Mouse (Mus musculus): ENCODE measurements around the gene Usf1.

The Usf1 gene

GRCm38 (mm10) chr1:171410947-171411484, at the start of gene Usf1:
Usf1 (plus strand) TSS chr1:171411313.
- DNase-seq, result peak; percentile 97

- no peak for DNase-seq
These were observed 45.2 kb upstream of the Usf1 start for GRCm38 (mm10) chr1:171365934-171366333.

- DNase-seq, result no peak
These were observed 41.1 kb upstream of the Usf1 start, which contains the start of gene Nectin4 for GRCm38 (mm10) chr1:171369845-171370556. Nectin4 (plus strand) TSS chr1:171370099.

DNA sequence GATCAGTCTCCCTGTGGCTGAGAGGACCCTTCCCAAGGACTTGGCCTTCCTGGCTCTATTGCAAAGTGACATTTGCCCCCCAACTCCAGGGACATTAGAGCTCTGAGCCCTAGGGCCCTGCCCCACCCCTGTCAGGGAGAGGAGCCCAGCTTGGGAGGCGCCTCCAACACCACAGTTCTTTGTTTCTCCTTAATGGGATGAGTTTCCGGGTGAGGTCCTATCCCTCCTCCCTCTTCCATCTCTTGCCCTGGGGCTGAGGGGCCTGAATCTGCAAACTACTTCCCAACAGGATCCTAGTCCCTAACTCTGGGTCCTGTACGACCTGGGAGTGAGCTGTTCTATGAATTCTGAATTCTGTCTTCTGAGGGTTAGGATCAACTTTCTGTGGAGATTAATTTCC, 38.2 kb upstream of the Usf1 start:
- no peak for DNase-seq

DNA sequence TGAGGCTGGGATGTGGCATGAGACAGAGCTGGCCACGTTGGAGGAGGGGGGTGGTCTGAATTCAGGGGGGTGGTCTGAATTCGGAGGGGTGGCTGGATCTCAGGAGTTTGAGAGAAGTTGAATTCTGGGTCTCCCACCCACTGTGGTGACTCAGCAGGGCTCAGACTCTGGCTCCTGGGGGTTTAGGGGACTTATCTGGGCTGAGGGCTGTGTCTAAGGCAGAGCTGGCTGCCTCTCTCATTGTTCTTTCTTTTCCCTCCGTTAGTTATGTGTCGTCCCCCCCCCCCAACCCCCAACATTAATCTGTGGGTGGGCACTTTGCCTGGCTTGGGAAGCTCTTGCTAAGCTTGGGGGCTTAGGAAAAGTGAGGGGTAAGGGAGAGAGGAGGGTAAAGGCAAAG, 37.2 kb upstream of the Usf1 start:
- DNase-seq, result no peak

DNA sequence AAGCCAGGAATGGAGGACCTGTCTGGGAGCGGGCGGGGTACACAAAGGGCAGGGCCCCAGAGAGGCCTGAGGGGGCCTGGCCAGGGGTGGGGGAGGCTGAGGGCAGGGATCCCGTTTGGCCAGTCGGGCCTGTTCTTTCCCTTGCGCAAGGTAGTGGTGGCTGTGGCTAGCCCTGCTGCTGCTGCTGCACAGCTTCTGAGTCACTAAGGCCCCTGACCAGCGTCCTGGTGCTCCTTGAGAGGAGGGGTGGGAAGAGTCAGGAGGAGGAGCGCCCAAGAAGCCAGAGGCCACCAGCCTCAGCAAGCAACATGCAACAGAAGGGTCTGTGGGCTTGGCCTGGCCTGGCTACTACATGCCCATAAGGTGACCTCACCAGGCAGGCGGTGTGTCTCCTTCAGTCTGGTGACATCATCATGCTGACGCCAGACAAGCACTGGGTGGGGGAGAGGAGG, 35.4 kb upstream of the Usf1 start:
- DNase-seq, result no peak

GRCm38 (mm10) chr1:171378298-171378697, 32.8 kb upstream of the Usf1 start:
- DNase-seq, result no peak

DNA sequence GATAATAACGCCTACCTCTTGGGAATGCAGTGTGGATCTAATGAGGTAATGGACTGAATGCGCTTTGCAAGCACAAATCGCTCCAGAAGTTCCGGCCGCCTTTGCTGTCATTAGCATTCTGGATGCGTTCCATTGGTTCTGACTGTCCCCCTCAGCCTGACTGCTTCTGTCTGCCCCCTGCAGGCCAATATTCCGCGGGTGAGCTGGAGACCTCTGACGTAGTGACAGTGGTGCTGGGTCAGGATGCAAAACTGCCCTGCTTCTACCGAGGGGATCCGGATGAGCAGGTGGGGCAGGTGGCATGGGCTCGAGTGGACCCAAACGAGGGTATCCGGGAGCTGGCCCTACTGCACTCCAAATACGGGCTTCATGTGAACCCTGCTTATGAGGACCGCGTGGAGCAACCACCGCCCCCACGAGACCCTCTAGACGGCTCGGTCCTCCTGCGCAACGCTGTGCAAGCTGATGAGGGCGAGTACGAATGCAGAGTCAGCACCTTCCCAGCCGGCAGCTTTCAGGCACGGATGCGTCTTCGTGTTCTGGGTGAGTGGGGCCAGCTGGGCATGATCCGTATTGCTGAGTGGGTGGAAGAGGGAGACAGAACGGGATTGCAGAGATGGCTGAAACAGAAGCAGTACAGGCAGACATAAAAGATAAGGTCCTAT, 31.0 kb upstream of the Usf1 start:
- peak; percentile 82 for DNase-seq

- DNase-seq, result no peak
These were observed 29.0 kb upstream of the Usf1 start for GRCm38 (mm10) chr1:171382096-171382620.

DNA sequence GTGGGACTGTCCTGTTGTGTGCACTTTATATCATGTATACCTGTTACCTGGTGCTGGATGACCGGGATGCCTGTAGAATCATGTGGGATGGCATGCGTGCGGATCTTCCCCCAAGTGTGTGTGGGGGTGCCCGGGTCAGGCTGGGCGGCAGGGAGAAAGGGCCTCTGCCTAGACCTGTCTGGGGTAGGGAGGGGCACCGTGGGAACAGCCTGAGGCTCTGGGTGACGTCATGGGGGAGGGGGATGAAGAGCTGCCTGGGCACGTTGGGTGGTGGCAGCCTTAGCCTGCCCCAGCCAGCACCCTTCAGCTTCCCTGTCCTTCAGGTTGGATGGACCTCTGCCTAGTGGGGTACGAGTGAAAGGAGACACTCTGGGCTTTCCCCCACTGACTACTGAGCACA, 26.8 kb upstream of the Usf1 start:
- no peak for DNase-seq

- no peak for DNase-seq
These were observed 25.9 kb upstream of the Usf1 start for GRCm38 (mm10) chr1:171385171-171385570.

- peak; percentile 78 for DNase-seq
These were observed 24.0 kb upstream of the Usf1 start for GRCm38 (mm10) chr1:171387099-171387498.

DNA sequence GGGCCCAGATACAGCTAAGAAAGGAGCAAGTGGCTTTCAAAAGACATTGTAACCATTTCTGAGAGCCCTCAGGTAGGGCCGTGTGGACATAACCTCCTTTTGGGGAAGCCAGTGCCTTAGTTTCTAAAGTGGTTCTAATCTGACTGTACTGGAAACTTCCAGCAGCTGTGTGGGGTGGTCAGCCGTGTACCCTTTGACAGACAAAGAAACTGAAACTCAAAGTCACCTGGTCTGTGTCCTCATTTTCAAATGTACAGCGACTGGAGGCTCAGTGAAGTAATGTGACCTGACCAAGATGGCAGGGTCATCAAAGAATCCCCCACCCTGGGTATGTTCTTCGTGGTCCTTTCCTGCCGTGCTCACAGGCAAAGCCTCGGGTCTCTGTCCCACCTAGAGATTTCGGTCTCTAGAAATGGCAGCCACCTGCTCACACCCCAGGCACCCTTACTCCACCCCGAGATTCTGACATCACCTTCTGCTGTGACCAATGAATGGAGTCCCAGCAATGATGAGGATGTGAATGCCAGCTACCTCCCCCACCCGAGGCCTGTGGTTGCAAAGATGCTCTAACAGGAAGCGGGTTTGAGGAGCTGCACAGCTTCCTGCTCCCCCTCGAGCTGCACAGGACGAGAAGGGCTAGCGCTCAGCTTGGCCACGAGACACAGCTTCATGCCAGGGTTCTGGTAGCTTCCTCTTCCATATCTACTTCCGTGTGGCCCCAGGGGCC, 22.6 kb upstream of the Usf1 start, which contains the start of gene Arhgap30:
Gene Arhgap30 (plus strand): TSS at position 579 of the 727 bp plus-strand sequence.
- DNase-seq, result peak; percentile 94

GRCm38 (mm10) chr1:171390101-171390500, 21.0 kb upstream of the Usf1 start:
- peak; percentile 84 for DNase-seq

DNA sequence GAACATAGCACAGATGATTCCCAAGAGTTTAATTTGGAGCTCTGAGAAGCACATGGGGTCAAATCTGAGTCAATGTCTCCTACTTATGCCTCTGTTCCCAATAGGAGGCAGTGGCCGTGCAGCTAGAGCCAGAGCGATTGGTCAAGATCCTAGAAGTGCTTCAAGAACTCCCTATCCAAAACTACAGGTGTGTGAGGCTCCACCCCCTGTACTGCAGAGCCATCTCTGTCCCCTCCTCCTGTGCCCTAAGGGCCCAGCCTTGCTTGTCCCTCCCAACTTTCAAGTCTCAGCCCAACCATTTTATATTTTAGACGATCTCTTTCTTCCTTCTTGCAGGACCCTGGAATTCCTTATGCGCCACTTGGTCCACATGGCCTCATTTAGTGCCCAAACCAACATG, 9.3 kb upstream of the Usf1 start:
- DNase-seq, result no peak

DNA sequence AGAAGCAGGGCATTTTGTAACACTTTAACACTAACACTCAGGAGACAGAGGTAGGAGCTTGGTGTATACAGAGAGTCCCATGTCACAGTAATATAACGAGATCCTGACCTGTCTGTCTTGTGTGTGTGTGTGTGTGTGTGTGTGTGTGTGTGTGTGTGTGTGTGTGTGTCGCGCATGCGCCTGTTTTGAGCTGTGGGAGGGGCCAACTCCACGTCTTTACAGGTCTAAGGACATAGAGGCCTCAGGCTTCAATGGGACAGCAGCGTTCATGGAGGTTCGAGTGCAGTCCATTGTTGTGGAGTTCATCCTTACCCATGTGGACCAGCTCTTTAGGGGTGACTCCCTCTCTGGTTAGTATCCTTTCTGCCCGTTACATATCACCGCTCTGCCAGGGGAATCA, 8.1 kb upstream of the Usf1 start:
- no peak for DNase-seq

GRCm38 (mm10) chr1:171407263-171407662, 3.9 kb upstream of the Usf1 start:
- no peak for DNase-seq

- DNase-seq, result no peak
These were observed 882 bp upstream of the Usf1 start for GRCm38 (mm10) chr1:171410231-171410630.

DNA sequence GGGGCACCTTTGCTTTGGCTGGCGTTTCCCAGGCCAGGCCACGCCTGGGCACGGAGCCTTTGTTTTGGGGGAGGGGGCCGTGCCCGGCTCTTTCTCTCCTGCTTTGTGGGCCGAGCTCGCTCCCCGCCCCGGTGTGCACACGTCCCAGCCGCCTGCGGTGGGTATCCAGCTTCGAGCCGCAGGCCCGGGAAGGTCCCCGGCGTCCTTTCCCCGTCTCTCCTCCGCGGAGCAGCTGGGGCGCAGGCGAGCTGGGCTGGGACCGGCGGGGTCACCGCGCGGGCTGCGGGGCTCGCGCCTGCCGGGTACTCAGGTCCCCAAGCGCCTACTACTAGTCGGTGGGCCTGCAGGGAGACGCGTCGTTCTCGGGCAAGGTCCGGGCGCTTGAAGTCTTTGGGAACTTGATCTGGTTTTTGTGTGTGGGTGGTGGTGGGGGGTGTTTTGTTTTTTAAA, 404 bp downstream of the Usf1 start:
- DNase-seq, result no peak

- DNase-seq, result peak; percentile 65
These were observed 908 bp downstream of the Usf1 start for GRCm38 (mm10) chr1:171412001-171412441.

DNA sequence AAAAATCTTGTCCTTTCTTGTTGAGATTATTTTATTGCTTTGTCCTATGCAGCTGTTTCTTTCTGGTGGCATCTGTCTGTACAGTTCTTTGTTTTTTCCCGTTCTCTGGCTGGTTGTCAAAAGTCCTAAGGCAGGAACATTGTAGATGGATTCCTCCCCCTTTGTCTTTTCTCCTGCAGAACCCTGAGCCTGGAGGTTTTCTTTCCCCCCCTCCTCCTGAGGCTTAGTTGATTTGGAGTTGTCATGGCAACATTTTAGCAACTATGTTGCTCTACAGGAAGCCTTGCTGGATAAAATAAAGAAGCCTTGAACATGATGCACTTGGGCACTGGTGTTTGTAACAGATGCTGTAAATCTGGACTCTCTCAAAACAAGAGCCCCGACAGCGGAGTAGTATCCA, 1.3 kb downstream of the Usf1 start:
- DNase-seq, result peak; percentile 25

GRCm38 (mm10) chr1:171413608-171414007, 2.5 kb downstream of the Usf1 start:
- no peak for DNase-seq

- DNase-seq, result no peak
These were observed 7.5 kb downstream of the Usf1 start, which contains the start of gene Tstd1 for GRCm38 (mm10) chr1:171418660-171419059. Tstd1 (plus strand) TSS chr1:171418872.

Data from thymus, postnatal 14 days (tissue).